Mouse (Mus musculus) liver (tissue): ENCODE measurements around the gene Myo9b.
"Not testable (repeated sequence)": the region's sequence is repeated elsewhere in the genome, so short reads cannot be mapped to it uniquely, and the experiment has no call there.

Experiments
- DNase-seq: peaks from one replicate; pipeline ENCODE4 v3.0.0-alpha.2; 2020; ENCODE audit warnings: mixed read lengths

Gene Myo9b

GRCm38 (mm10) chr8:71272286-71273150 is at the start of gene Myo9b, which contains the start of gene Haus8:
Myo9b (plus strand) TSS chr8:71272714.
Haus8 (minus strand) TSS chr8:71272934.
- DNase-seq, result peak; percentile 98

- DNase-seq, result no peak
These were observed 48.0 kb upstream of the Myo9b start for GRCm38 (mm10) chr8:71224560-71224959.

- no peak for DNase-seq
These were observed 29.8 kb upstream of the Myo9b start for GRCm38 (mm10) chr8:71242757-71243156.

GRCm38 (mm10) chr8:71248203-71248602 is 24.3 kb upstream of the Myo9b start:
- DNase-seq, result no peak

- DNase-seq, result no peak
These were observed 15.8 kb upstream of the Myo9b start for GRCm38 (mm10) chr8:71256545-71257232.

GRCm38 (mm10) chr8:71261234-71261633 is 11.3 kb upstream of the Myo9b start:
- DNase-seq, result peak; percentile 30

GRCm38 (mm10) chr8:71267690-71268089 is 4.8 kb upstream of the Myo9b start:
- DNase-seq, result no peak

- DNase-seq, result not testable (repeated sequence)
These were observed 4.2 kb upstream of the Myo9b start for GRCm38 (mm10) chr8:71268286-71268685.

GRCm38 (mm10) chr8:71271630-71272029 is 884 bp upstream of the Myo9b start:
- no peak for DNase-seq

GRCm38 (mm10) chr8:71273151-71273510 is 617 bp downstream of the Myo9b start:
- DNase-seq, result peak; percentile 77

- no peak for DNase-seq
These were observed 2.0 kb downstream of the Myo9b start for GRCm38 (mm10) chr8:71274478-71274877.

GRCm38 (mm10) chr8:71276166-71276565 is 3.7 kb downstream of the Myo9b start:
- no peak for DNase-seq

- DNase-seq, result not testable (repeated sequence)
These were observed 6.9 kb downstream of the Myo9b start for GRCm38 (mm10) chr8:71279409-71279808.

- DNase-seq, result not testable (repeated sequence)
These were observed 9.2 kb downstream of the Myo9b start for GRCm38 (mm10) chr8:71281731-71282130.

GRCm38 (mm10) chr8:71282621-71283020 is 10.1 kb downstream of the Myo9b start:
- no peak for DNase-seq

- not testable (repeated sequence) for DNase-seq
These were observed 13.7 kb downstream of the Myo9b start for GRCm38 (mm10) chr8:71286223-71286622.

- no peak for DNase-seq
These were observed 16.0 kb downstream of the Myo9b start for GRCm38 (mm10) chr8:71288441-71288949.

GRCm38 (mm10) chr8:71289098-71289497 is 16.6 kb downstream of the Myo9b start:
- DNase-seq, result no peak

- no peak for DNase-seq
These were observed 17.7 kb downstream of the Myo9b start for GRCm38 (mm10) chr8:71290211-71290610.

- no peak for DNase-seq
These were observed 18.4 kb downstream of the Myo9b start for GRCm38 (mm10) chr8:71290911-71291310.

GRCm38 (mm10) chr8:71291351-71291750 is 18.8 kb downstream of the Myo9b start:
- no peak for DNase-seq

GRCm38 (mm10) chr8:71293930-71294329 is 21.4 kb downstream of the Myo9b start:
- not testable (repeated sequence) for DNase-seq

GRCm38 (mm10) chr8:71296188-71296621 is 23.7 kb downstream of the Myo9b start:
- DNase-seq, result no peak

GRCm38 (mm10) chr8:71296784-71297183 is 24.3 kb downstream of the Myo9b start:
- DNase-seq, result no peak
